Mouse (Mus musculus): ENCODE measurements around the gene Zbtb46.
"Not testable (repeated sequence)": the region's sequence is repeated elsewhere in the genome, so short reads cannot be mapped to it uniquely, and the experiment has no call there.

Gene Zbtb46

GRCm38 (mm10) chr2:181459153-181459672 lies at the start of gene Zbtb46:
Gene Zbtb46, minus strand, starts transcription at chr2:181459426.
- peak; percentile 58 for DNase-seq (ENCODE audit: low spot score)

DNA sequence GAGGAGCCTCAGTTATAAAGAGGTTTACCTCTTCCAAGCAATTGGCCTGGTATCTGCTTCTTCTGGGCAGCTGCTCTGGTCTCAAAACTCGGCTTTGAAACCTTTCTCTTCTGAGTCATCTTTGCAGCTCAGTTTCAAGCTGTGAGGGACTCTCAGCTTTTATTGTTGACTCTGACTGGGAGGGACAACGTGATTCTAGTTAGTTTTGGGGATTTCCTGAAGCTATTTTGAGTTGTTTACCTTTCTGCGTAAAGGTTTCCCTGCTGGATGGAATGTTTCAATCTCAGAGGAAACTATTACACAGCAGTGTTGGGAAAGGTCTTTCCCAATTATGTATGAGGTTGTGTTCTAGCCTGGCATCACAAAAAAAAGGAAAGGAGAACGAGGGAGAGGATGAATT lies 39.4 kb upstream of the Zbtb46 start:
- no peak for DNase-seq (ENCODE audit: low spot score)

DNA sequence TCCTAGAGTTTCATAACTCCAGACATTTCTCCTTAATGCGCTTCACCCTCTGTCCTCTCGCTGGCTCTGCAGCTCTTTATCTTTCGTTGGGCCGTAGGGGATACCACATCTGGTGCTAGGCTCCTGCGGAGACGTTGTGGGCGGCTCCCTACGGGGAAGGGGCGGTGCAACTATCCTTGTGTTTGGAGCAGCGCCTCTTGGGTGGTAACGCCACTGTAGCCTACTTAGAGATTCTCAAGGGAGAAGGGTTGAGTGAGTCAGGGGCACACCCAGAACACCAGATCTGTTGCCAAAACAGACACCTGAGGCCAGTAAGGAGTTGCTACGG lies 38.3 kb upstream of the Zbtb46 start:
- DNase-seq (ENCODE audit: low spot score) = no peak

GRCm38 (mm10) chr2:181496831-181497547 lies 37.8 kb upstream of the Zbtb46 start, which contains the start of gene Tpd52l2:
Gene Tpd52l2, plus strand, starts transcription at chr2:181497142.
- peak; percentile 59 for DNase-seq (ENCODE audit: low spot score)

- no peak for DNase-seq (ENCODE audit: low spot score)
Measured at GRCm38 (mm10) chr2:181496281-181496680, 37.1 kb upstream of the Zbtb46 start.

DNA sequence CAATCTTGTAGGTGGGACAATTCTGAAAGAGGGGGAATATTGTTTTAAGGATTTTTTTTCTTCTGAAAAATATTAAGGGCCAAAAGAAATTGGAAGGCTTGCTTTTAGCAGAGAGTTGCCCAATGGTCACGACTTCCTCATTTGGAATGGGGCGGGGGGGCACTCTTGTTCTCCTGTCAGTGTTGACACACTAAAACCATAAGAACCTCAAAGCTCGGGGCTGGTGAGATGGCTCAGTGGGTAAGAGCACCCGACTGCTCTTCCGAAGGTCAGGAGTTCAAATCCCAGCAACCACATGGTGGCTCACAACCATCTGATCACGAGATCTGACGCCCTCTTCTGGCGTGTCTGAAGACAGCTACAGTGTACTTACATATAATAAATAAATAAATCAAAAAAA lies 36.6 kb upstream of the Zbtb46 start:
- DNase-seq (ENCODE audit: low spot score) = not testable (repeated sequence)

DNA sequence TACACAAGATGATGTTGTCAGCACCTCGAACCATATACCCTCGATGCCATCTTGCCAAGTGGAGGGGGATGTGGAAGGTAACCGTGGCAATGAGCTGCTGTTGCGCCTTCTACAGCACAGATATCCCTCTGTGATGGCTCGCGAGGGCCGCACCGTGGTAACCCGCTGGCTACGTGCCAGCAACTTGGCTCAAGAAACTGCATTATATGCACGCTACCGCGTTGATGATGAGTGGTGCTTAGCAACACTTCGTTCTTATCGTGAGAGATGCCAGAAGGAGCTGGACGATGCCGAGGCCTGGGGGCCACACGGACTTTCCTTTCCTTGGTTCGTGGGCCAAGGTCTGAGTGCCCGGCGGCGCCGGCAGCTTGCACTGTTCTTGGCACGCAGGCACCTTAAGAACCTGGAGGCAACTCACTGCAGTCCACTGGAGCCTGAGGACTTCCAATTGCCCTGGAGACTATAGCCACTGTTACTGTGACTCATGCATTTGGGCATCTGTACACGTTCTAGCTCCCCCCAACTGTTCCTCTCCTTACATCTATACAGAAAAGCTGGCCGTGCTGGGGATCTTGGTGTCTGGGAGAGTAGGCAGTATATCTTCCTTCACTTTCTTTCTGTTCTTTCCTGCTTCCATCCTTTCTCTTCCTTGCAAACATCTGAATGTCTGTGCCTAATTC lies 35.2 kb upstream of the Zbtb46 start:
- DNase-seq (ENCODE audit: low spot score) = no peak

DNA sequence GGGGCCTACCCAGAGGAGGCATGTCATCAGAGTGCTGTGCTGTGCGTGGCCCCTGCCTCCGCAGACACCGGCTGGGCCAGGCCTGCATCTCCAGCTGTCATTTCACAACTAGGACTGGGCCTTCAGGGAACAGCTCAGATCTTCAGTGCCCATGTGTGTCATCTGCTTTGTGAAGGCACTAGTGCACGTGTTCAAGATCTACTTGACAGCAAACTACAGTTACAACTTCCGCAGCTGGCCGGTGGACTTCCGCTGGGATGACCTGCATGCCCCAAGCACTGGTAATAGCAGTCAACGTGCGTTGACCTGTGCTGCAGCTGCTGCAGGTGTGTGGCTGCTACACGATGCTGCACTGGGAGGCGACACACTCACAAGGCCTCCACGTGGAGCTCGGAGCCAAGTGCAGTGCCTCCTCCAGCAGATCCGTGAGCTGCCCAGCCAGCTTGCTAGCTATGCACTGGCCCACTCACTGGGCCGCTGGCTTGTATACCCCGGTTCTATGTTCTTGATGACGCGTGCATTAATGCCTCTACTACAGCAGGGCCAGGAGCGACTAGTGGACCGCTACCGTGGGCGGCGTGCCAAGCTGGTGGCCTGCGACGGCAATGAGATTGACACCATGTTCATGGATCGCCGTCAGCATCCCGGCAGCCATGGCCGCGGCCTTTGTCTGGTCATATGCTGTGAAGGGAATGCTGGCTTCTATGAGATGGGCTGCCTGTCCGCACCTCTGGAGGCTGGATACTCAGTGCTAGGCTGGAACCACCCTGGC lies 34.1 kb upstream of the Zbtb46 start, which contains the start of gene Abhd16b:
Abhd16b (plus strand) TSS at position 51 of the 772 bp plus-strand sequence.
- DNase-seq (ENCODE audit: low spot score) = no peak

DNA sequence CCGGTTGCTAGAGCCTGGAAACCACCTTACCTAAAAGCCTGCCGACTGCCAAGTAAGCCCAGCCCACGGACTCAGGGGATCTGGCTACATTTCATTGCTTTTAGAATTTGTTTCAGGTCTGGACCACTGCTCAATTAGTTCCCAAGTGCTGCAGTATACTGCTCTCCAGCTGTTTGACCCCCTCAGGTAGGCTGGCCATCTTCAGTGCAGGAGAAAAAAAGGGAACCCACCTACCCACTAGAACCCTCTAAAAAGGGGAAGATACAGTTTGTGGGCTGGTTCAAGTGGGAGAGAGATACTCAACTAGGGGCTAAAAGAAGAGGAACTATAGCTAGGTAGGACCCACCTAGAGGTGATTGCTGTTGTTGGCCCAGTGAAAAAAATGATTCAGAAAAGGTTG lies 33.0 kb upstream of the Zbtb46 start:
- no peak for DNase-seq (ENCODE audit: low spot score)

DNA sequence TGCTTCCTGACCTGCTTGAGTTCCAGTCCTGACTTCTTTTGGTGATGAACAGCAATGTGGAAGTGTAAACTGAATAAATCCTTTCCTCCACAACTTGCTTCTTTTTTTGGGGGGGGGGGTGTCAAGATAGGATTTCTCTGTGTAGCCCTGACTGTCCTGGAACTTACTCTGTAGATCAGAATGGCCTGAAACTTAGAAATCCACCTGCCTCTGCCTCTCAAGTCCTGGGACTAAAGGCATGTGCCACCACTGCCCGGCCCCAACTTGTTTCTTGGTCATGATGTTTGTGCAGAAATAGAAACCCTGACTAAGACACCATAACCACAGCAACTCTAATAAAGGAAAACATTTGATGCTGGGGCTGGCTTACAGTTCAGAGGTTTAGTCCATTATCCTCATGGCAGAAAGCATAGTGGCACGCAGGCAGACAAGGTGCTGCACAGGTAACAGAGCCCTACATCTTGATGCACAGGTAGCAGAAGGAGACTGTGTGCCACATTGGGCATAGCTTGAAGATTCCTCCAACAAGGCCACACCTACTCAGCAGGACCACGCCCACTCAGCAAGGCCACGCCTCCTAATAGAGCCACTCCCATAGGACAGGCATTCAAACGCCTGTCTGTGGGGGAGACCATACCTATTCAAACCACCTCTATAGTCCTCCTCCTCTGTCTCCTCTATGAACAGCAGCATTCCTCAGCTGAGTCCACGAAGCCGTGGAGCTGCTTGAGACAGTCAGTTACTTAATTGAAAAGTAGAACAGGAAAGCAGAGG lies 32.4 kb upstream of the Zbtb46 start:
- no peak for DNase-seq (ENCODE audit: low spot score)

GRCm38 (mm10) chr2:181487338-181488277 lies 28.4 kb upstream of the Zbtb46 start:
- DNase-seq (ENCODE audit: low spot score) = no peak

GRCm38 (mm10) chr2:181485741-181486140 lies 26.5 kb upstream of the Zbtb46 start:
- DNase-seq (ENCODE audit: low spot score) = no peak

GRCm38 (mm10) chr2:181484456-181485233 lies 25.4 kb upstream of the Zbtb46 start:
- DNase-seq (ENCODE audit: low spot score) = no peak

GRCm38 (mm10) chr2:181483562-181484318 lies 24.5 kb upstream of the Zbtb46 start:
- DNase-seq (ENCODE audit: low spot score) = no peak

GRCm38 (mm10) chr2:181483120-181483519 lies 23.9 kb upstream of the Zbtb46 start:
- no peak for DNase-seq (ENCODE audit: low spot score)

DNA sequence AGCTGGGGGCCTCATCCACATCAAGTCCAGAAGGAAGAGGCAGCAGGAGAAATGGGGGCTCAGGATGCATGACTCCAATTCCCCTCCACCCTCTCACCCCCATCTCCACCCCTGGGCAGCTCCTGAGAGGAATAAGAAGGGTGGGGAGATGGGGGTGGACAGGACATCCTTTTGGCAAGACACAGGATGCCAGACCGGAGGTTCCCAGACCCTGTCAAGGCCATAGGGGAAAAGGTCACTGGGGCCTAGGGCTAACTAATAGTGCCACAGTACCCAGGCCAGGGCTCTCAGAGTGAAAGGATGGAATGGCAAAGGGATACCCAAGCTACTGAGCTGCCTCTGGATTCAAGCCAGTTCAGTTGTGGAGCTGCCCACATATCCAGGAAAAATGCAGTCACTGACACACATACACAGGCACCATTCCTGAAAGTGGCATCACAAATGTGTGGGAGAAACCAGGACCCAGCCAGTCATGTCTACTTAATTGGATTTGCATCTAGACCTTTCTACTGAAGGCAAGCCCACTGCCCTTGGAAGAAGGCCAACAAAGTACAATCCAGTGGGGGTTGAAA lies 13.1 kb upstream of the Zbtb46 start:
- no peak for DNase-seq (ENCODE audit: low spot score)

DNA sequence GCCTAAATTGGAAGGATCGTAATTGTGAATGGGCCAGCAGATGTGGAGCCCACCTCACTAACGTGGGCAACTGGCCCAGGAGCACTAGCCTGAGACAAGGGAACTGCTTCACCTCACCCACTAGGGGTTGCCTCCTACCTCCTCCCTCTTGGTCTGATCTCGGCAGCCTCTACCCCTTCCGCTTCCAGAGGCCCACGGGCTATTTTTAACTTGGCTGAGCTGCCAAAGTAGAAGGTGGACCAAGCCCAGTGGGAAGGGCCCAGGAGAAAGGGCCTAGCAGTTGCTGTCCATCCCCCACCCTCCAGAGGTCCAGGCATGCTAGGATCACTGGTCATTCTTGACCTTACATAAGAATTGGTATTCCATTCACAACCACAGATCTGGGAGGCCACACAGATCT lies 12.0 kb upstream of the Zbtb46 start:
- DNase-seq (ENCODE audit: low spot score) = no peak

- DNase-seq (ENCODE audit: low spot score) = no peak
Measured at GRCm38 (mm10) chr2:181470285-181470684, 11.1 kb upstream of the Zbtb46 start.

DNA sequence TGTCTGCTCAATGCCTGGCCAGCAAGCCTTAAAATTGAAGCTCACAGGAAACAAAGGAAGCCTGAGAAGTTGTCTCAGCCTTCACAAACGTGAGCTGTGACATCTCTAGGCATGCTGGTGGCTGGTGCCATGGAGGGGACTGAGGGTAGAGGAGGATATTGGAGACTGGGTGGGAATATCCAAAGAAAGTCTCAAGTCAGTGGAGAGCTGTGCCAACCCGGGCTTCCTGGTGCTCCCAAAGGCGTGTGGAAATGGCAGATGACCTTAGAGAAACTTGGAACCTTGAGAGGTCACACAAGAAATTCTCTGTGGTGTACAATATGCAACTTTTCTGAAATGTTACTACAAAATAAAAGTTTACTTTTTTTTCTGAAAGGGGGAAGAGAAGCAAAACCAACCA lies 6.2 kb upstream of the Zbtb46 start:
- no peak for DNase-seq (ENCODE audit: low spot score)
